Mouse (Mus musculus): ENCODE measurements around the gene Uqcr11.

The Uqcr11 gene

DNA sequence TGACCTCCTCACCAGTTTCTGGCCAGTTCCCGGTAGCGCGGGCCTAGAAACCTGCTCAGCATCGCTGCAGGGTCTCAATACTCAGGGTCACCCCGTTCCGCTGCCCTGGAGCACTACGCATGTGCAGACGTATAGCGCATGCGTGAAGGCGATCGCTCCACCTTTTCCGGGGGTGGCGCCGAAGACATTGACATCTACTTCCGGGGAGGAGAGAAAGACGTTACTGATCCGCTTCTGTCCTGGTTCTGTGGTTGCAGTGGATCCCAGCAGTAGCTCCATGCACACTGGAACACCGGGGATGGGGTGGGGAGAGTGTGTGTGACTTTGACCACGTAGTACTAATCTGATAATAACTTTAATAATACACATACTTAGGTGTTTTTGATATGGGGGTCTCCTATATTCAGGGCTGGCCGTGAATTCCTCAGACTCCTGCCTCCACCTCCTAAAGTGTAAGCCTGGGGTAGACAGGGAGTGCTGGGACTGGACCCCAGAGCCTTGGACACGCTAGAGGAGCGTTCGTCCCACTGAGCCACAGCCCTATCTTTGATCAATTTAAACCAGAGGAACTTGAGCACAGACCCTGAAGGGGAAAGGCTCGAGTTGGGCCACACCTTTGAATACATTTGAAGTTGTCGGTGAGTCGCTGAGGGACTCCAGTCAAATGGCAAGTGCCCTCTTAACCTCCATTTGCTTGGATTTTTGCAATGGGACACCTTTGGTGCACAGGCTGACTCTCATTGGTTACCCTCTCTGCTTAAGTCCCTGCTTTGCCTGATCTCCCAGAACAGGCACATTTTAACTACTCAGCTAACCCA is at the start of gene Uqcr11:
TSS of gene Uqcr11 (minus strand) at position 147 of the 818 bp plus-strand sequence.
- peak; percentile 94 for DNase-seq (ENCODE audit: low read depth)

- no peak for DNase-seq (ENCODE audit: low read depth)
These were observed 49.1 kb upstream of the Uqcr11 start for GRCm38 (mm10) chr10:80455697-80456096.

GRCm38 (mm10) chr10:80454781-80455180 is 48.2 kb upstream of the Uqcr11 start:
- no peak for DNase-seq (ENCODE audit: low read depth)

GRCm38 (mm10) chr10:80453601-80454000 is 47.0 kb upstream of the Uqcr11 start:
- no peak for DNase-seq (ENCODE audit: low read depth)

DNA sequence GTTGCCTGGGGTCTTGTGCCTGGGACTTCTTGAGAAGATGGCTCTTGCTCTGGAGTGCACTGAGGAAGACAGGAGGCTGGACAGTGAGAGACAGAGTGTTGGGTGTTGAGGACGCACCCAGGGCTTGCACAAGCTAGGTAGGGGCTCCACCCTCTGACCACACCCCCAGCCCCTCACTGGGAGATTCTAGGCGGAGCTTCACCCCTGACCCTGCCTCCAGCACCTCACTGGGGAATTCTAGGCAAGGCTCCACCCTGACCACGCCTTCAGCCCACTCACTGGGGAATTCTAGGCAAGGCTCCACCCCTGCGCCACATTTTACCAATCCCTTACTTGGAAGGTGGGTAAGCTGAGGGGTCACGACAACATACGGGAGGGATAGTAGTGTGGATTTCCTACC is 44.0 kb upstream of the Uqcr11 start:
- no peak for DNase-seq (ENCODE audit: low read depth)

DNA sequence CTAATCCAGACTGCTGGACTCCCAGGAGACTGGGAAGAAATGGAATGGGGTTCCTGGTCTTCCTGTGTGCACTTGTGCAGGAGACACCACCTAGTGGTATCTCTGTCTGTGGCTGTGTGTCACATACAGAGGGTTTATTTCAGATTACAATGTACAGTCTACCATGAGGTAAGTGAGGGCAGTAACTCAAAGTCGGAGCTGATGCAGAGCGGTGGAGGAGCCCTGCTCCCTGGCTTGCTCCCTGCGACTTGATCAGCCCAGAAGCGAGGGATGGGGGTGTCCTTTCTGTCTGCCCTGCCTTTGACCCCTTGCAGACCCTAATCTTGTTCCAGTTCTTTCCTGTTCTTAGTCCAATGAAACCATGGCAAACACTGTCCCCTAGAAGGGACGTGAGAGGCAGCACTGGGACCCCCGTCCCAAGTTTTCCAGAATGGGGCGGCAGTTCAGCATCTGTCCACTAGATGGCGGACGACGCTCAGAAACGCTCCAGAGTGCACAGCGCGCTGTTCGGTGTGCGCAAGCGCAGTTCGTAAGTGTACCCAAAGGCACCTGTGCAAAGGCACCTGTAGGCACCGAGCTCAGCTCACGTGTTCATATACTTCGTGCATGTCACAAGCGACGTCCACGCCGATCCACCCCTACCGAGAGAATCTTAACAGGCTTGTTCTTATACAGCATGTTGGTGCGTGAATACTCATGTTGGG is 39.4 kb upstream of the Uqcr11 start:
- DNase-seq (ENCODE audit: low read depth) = peak; percentile 94

DNA sequence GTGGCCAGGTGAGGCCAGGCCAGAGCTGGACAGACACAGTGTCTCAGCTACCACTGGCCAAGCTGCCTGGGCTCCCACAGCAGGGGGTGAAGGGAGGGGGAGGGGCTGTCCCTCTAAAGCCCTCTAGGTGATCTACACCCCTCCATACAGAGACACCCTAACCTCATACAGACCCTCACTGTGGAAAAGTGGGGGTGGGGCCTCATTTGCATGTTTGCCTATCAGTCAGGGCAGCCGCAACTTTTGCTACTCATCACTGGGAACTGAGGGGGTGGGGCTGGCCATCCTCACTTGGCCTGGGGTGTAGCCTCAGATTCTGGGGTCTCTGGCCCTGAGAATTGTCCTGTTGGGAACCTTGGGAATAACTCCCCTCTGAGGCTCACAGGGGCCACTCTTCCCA is 38.4 kb upstream of the Uqcr11 start:
- no peak for DNase-seq (ENCODE audit: low read depth)

DNA sequence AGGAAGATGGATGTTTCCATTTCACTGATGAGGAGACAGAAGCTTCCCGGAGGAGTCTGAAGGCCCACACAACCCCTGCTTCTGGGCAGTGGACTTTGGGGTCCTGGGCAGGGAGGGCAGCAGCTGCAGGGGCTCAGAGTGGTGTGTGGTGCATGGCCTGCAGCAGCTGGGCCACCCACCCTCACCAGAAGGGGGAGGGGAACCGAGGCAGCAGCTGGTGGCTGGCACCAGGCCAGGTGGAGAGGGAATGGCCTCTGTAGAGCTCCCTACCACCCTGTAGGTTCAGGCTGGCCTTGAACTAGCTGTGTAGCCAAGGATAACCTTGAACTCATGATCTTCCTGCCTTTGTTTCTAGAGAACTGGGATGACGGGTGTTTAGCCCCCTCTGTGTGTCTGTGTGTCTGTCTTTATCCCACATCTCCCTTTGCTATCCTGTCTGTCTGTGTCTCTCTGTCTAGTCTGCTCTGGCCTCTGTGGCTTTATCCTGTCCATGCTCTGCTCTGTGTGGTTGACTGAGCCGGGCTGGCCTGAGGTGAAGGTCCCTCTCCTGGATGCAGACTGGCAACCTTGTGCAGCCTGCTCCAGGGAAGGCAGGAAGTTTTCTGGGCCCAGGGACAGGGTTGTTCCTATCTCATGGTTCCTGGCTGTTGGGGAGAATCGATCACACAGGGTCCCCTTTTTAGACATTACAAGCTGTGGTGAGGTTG is 37.9 kb upstream of the Uqcr11 start:
- no peak for DNase-seq (ENCODE audit: low read depth)

DNA sequence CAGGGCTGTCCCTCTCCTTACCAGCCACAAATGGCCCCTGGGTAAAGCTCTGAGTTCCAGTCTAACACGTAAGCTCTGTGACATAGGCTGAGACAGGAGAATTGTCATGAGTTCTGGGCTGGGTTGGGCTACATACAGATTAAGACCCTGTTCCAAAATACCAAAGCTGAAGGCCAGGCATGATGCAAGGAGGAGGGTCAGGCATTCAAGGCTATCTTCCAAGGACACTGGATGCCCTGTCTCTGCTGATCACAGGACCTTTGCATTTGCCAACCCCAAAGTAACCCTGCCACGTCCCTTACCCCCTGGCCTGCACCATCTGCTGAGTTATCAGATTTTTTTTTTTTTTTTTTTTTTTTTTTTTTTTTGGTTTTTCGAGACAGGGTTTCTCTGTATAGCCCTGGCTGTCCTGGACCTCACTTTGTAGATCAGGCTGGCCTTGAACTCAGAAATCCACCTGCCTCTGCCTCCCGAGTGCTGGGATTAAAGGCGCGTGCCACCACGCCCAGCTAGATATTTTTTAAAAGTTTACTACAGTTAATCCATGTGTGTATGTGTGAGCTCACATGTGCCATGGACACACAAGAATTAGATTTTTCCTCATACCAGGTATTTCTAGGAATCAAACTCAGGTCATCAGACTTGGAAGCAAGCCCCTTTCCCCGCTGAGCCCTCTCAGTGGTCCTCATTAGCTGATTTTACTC is 37.1 kb upstream of the Uqcr11 start:
- no peak for DNase-seq (ENCODE audit: low read depth)

- DNase-seq (ENCODE audit: low read depth) = no peak
These were observed 36.4 kb upstream of the Uqcr11 start for GRCm38 (mm10) chr10:80442989-80443388.

GRCm38 (mm10) chr10:80441598-80441997 is 35.0 kb upstream of the Uqcr11 start:
- DNase-seq (ENCODE audit: low read depth) = no peak

DNA sequence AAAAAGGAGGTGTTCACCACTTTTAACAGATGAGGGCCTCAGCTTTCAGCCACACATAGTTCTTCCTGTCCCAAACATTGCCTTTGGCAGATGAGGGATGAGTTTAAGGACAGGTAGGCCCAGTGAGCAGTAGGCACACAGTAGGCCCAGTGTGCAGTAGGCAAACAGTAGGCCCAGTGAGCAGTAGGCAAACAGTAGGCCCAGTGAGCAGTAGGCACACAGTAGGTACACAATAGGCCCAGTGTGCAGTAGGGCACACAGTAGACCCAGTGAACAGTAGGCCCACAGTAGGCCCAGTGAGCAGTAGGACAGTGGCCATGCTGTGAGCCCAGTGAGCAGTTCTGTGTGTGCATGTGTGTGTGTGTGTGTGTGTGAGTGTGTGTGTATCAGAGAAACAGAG is 33.4 kb upstream of the Uqcr11 start:
- DNase-seq (ENCODE audit: low read depth) = no peak

- DNase-seq (ENCODE audit: low read depth) = no peak
These were observed 31.3 kb upstream of the Uqcr11 start for GRCm38 (mm10) chr10:80437973-80438372.

DNA sequence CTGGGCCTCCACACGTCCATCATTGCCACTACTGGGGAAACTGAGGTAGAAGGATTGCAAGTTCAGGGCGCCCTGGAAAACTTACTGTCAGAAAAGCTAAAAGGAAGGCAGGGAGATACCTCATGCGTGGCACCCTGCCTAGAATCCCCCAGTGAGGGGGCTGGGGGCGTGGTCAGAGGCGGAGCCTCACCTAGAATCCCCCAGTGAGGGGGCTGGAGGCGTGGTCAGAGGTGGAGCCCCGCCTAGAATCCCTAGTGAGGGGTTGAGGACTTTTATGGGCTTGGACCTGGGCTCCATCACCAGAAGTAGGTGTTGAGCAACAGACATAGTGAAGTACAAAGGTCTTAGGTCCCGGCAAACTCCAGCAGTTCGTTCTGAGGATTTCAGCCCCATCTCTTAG is 29.6 kb upstream of the Uqcr11 start:
- DNase-seq (ENCODE audit: low read depth) = no peak

GRCm38 (mm10) chr10:80435764-80436163 is 29.1 kb upstream of the Uqcr11 start:
- no peak for DNase-seq (ENCODE audit: low read depth)

- DNase-seq (ENCODE audit: low read depth) = peak; percentile 39
These were observed 28.2 kb upstream of the Uqcr11 start for GRCm38 (mm10) chr10:80434823-80435222.

DNA sequence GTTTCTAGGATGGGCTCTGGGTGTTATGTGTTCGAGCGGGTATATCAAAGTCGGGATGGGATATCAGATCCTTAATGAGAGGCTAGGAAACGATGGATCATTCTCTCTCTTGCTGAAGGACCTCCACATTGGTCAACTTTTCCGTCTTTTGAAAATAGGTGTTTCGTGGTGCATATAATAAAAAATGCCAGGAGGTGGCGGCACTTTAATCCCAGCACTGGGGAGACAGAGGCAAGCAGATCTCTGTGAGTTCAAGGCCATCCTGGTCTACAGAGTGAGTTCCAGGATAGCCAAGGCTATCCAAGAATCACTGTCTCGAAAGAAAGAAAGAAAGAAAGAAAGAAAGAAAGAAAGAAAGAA is 27.6 kb upstream of the Uqcr11 start:
- no peak for DNase-seq (ENCODE audit: low read depth)

GRCm38 (mm10) chr10:80433513-80434232 is 27.0 kb upstream of the Uqcr11 start, which contains the start of gene Tcf3:
Gene Tcf3, minus strand, starts transcription at chr10:80433647.
- DNase-seq (ENCODE audit: low read depth) = peak; percentile 99

- DNase-seq (ENCODE audit: low read depth) = no peak
These were observed 26.4 kb upstream of the Uqcr11 start for GRCm38 (mm10) chr10:80432936-80433512.

- no peak for DNase-seq (ENCODE audit: low read depth)
These were observed 25.8 kb upstream of the Uqcr11 start for GRCm38 (mm10) chr10:80432387-80432785.

All from naive thymus-derived CD4-positive, alpha-beta T cell, adult 2 months (primary cell).